Mouse (Mus musculus) liver, embryonic 14.5 days (tissue): ENCODE data around the gene Ush2a.

Source experiments
- CTCF ChIP-seq: IDR thresholded peaks from 2 replicates; pipeline ENCODE4 v1.5.1; 2016; ENCODE audit warnings: antibody characterized with exemption, low read depth, control low read depth
- EP300 ChIP-seq: IDR thresholded peaks from 2 replicates; pipeline ENCODE4 v1.6.1; 2016; ENCODE audit warnings: antibody characterized with exemption, low read depth

GRCm38 (mm10) chr1:188919946-188920345 is 658.1 kb downstream of the Ush2a start:
- TF ChIP-seq CTCF (no peak), EP300 (no peak)
